Mouse (Mus musculus) embryonic facial prominence, embryonic 10.5 days (tissue): ENCODE results near the gene Gng2. TPM values are rescaled to one million over a fixed set of nuclear protein-coding genes. Genes with fewer than 3 reads are reported as not detected.

Source experiments
- DNase-seq: peaks from one replicate; pipeline ENCODE4 v3.0.0-alpha.2; 2017; ENCODE audit warnings: low spot score
- H3K27ac ChIP-seq: fragments of 300-500 bp; sonication (generic); replicated peaks from 2 replicates; pipeline ENCODE4 v1.5.1; 2016; ENCODE audit warnings: mild to moderate bottlenecking
- H3K27me3 ChIP-seq: fragments of 300-500 bp; sonication (generic); replicated peaks from 2 replicates; pipeline ENCODE4 v1.6.1; 2016; ENCODE audit warnings: low read depth, mild to moderate bottlenecking; ENCODE audit not compliant: poor library complexity, severe bottlenecking
- H3K36me3 ChIP-seq: fragments of 300-500 bp; sonication (generic); replicated peaks from 2 replicates; pipeline ENCODE4 v1.6.1; 2016; ENCODE audit warnings: mild to moderate bottlenecking, moderate library complexity
- H3K4me1 ChIP-seq: fragments of 300-500 bp; sonication (generic); 2 replicates; pipeline ENCODE4 v1.6.1; 2016
- H3K4me3 ChIP-seq: fragments of 300-500 bp; sonication (generic); 2 replicates; pipeline ENCODE4 v1.5.1; 2016; ENCODE audit warnings: mild to moderate bottlenecking, moderate library complexity
- H3K9me3 ChIP-seq: fragments of 300-500 bp; sonication (generic); 2 replicates; pipeline ENCODE4 v1.6.1; 2016; ENCODE audit warnings: mild to moderate bottlenecking
- WGBS: fragments of 180-500 bp; shearing (Covaris S2); methylation state at CpG from one replicate; pipeline ENCODE4 v1.1.7; 2016; 5-methylcytosine and 5-hydroxymethylcytosine counted together
- polyA plus RNA-seq: library from polyadenylated mRNA; unstranded; fragments of >200 nt; fragmentation: Nextera tagmentation; extraction: Ambion mirVana; gene quantifications from 2 replicates; pipeline ENCODE4 v1.2.1, GENCODE M21; 2016

Gng2 gene
- polyA plus RNA-seq, 1 experiment from 2014 or later = 82.8 TPM

- Histone ChIP-seq H3K27me3 (no peaks in the 10 kb centered on the region), H3K27ac (peak overlapping the region; percentile 48; the same call in 1 of the 2 replicates), H3K9me3 (no peaks in the 10 kb centered on the region), H3K4me1 (peaks cover 67% of the 10 kb centered on the region), H3K36me3 (0 out of 2 replicates have a peak, but pooled peaks cover 9% of the 10 kb centered on the region), H3K4me3 (no peak overlapping the region)
- no peak for DNase-seq
- 66% methylated on average over 3 of the region's 3 CpGs for WGBS
Measured at GRCm38 (mm10) chr14:19970845-19971244, 6.6 kb downstream of the Gng2 start.

- H3K36me3 ChIP-seq = 0 out of 2 replicates have a peak, but pooled peaks cover 14% of the 10 kb centered on the region
- 90% methylated on average over 6 of the region's 6 CpGs for WGBS
- no peak overlapping the region for H3K4me3 ChIP-seq
- H3K4me1 ChIP-seq = peaks cover 64% of the 10 kb centered on the region
- no peaks in the 10 kb centered on the region for H3K9me3 ChIP-seq
- H3K27ac ChIP-seq = peak overlapping the region; percentile 48; the same call in 1 of the 2 replicates
- no peak for DNase-seq
- H3K27me3 ChIP-seq = no peaks in the 10 kb centered on the region
Measured at GRCm38 (mm10) chr14:19970106-19970785, 7.2 kb downstream of the Gng2 start.

DNA sequence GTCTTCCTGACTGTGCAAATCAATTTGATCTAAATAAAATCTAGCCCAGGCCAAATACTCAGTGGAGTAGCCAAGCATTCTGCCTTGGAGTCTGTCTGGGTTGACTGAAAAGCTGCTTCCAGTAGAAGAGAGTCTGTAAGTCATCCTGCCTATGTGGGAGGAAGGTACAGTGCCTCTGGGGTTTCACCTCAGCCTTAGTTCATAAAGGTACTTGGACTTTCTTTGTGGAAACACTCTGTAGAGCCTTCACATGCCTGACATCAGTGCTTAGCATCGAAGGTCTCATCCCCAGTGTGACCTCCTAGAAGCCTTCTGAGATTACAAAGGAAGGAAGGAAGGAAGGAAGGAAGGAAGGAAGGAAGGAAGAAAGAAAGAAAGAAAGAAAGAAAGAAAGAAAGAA lies 7.9 kb downstream of the Gng2 start:
- Histone ChIP-seq H3K4me3 (no peak overlapping the region), H3K27me3 (no peaks in the 10 kb centered on the region), H3K36me3 (0 out of 2 replicates have a peak, but pooled peaks cover 14% of the 10 kb centered on the region), H3K9me3 (no peaks in the 10 kb centered on the region), H3K27ac (no peak overlapping the region), H3K4me1 (peaks cover 60% of the 10 kb centered on the region)
- no peak for DNase-seq
- 89% methylated on average over 1 of the region's 1 CpGs for WGBS

DNA sequence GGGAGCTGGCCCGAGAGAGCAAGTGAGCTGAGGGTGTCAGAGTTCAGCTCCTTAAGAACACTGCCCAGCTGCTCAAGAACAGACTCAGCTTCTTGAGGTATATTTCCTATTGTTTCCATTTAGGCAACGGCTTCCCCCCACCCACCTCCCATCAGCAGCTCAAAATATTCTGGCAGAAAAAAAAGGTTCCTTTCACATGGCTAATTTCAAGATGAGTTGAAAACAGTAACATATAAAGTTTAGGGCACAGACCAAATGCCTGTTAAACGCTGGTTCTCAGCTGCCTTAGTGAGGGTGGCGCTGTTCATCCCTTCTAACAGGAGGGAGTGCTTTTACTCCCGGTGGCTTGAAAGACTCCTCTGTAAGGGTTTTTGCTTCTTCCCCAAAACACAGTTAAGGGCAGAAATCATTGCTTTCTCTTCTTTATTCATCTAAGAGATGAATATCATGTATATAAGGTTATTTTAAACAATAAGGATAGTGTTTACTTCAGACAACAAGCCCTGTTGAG lies 8.4 kb downstream of the Gng2 start:
- WGBS = 56% methylated on average over 5 of the region's 5 CpGs
- 0 out of 2 replicates have a peak, but pooled peaks cover 14% of the 10 kb centered on the region for H3K36me3 ChIP-seq
- H3K27ac ChIP-seq = no peak overlapping the region
- H3K4me3 ChIP-seq = no peak overlapping the region
- no peak for DNase-seq
- H3K4me1 ChIP-seq = peaks cover 60% of the 10 kb centered on the region
- H3K9me3 ChIP-seq = no peaks in the 10 kb centered on the region
- H3K27me3 ChIP-seq = no peaks in the 10 kb centered on the region

DNA sequence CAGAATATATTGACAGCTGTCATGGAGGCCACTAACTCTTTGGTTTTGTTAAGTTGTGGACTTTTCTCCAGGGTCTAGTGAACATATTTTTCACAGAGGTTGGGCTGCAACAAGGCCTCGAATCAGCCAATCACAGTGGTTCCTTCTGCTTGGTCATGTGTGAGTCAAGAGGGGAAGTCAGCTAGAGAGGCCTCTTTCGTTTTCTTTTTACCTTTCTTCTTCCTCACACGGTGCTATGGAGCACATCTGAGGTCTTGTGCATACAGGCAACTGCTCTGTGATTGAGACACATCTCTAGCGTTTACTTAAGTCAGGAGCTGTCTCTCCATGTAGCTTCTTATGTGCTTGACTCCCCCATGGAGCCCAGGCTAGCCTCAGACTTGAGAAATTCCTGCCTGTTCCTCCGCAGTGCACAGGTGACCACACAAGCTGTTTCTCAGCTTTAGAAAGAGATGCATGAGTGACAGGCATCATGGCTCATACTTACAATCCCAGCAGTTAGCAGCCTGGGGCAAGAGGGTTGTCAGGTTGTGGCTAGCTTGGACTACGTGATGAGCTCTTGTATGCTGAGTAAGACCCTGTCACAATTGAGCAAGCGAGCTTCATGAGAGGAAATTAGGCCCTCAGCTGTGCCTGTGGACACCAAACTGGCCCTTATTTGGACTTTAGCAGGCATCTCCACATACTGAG lies 9.0 kb downstream of the Gng2 start:
- Histone ChIP-seq H3K9me3 (no peaks in the 10 kb centered on the region), H3K27ac (no peak overlapping the region), H3K36me3 (0 out of 2 replicates have a peak, but pooled peaks cover 14% of the 10 kb centered on the region), H3K4me1 (peaks cover 65% of the 10 kb centered on the region), H3K27me3 (no peaks in the 10 kb centered on the region), H3K4me3 (no peak overlapping the region)
- WGBS = 77% methylated on average over 7 of the region's 7 CpGs
- DNase-seq = no peak

DNA sequence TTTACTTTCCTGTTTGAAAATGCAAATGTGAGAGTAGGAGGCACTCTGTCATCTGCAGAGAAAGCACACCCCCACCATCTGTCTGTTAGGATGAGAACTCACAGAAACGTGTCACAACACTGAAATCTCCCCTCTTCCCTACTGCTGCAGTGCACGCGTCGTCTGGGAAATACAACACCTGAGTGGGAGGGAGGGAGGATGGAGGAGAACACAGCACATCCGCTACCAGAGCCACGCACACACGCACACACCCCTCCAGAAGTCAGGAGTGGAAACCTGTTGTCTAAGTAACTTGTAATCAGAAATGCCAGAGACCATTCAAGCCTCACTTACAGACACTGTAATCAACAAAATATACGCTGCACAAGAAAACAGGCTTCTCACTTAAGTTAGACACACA lies 9.9 kb downstream of the Gng2 start:
- Histone ChIP-seq H3K4me3 (no peak overlapping the region), H3K27ac (no peak overlapping the region), H3K9me3 (no peaks in the 10 kb centered on the region), H3K4me1 (peaks cover 66% of the 10 kb centered on the region), H3K27me3 (no peaks in the 10 kb centered on the region), H3K36me3 (0 out of 2 replicates have a peak, but pooled peaks cover 12% of the 10 kb centered on the region)
- no peak for DNase-seq
- WGBS = 75% methylated on average over 8 of the region's 8 CpGs

DNA sequence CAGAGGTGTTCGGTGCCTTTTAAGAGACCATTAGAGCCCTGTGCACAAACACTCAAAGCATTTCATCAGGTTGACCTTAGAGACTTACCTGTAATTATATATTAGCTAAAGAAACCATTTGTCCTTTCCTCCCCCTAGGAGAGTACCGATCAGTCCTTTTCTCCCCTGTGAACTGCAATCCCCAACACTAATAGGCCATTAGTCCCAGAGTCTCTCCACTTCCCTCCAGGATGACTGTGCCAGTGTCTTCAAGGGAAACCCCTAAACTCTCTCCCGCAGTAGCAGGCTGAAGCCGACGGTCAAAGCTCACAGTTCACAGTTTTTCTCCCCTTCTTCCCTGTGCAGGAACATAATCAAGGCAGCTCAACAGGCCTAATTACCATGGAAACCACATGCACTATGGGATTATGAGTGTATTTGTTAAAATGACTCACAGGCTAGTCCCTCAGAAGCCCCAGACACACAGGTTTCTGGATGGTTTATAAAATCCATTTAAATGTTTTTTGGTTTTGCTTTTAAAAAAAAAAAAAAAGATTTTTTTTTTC lies 13.4 kb downstream of the Gng2 start:
- Histone ChIP-seq H3K9me3 (no peaks in the 10 kb centered on the region), H3K36me3 (peaks cover 20% of the 10 kb centered on the region), H3K4me1 (peaks cover 44% of the 10 kb centered on the region), H3K27ac (no peak overlapping the region), H3K4me3 (no peak overlapping the region), H3K27me3 (no peaks in the 10 kb centered on the region)
- no peak for DNase-seq
- 66% methylated on average over 5 of the region's 5 CpGs for WGBS

- WGBS = 72% methylated on average over 15 of the region's 15 CpGs
- DNase-seq = no peak
Measured at GRCm38 (mm10) chr14:19961924-19962915, 15.2 kb downstream of the Gng2 start.

DNA sequence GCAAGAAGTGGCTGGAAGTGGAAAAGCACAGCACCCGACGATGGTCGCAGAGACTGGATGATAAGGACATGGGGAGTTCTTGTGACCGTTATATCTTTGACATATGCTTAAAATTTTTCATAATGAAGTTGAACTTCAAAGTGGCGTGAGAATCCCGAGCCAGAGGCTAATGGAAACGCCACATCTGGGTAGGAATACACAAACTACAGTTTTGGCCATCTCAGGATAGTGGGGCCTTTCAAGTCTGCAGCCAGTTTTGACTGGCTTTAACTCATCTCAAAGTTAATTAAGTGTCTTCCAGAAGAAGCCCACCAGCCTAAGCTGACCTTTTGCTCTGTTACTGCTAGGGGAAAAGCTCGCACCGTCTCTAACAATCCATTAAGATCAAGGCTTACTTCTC lies 17.6 kb downstream of the Gng2 start:
- 78% methylated on average over 9 of the region's 9 CpGs for WGBS

More at GRCm38 (mm10) chr14:19961924-19962915, 15.2 kb downstream of the Gng2 start:
- Histone ChIP-seq H3K36me3 (peaks cover 30% of the 10 kb centered on the region), H3K4me3 (no peak overlapping the region), H3K27ac (no peak overlapping the region), H3K4me1 (peaks cover 28% of the 10 kb centered on the region), H3K9me3 (no peaks in the 10 kb centered on the region), H3K27me3 (no peaks in the 10 kb centered on the region)

GRCm38 (mm10) chr14:19955077-19955476 lies 22.4 kb downstream of the Gng2 start:
- Histone ChIP-seq H3K4me1 (no peaks in the 10 kb centered on the region), H3K27ac (no peak overlapping the region), H3K36me3 (peaks cover 63% of the 10 kb centered on the region), H3K27me3 (no peaks in the 10 kb centered on the region), H3K4me3 (no peak overlapping the region), H3K9me3 (no peaks in the 10 kb centered on the region)
- no peak for DNase-seq
- WGBS = 85% methylated on average over 7 of the region's 7 CpGs

More for the DNA sequence above, 17.6 kb downstream of the Gng2 start:
- Histone ChIP-seq H3K27ac (no peak overlapping the region), H3K36me3 (peaks cover 43% of the 10 kb centered on the region), H3K27me3 (no peaks in the 10 kb centered on the region), H3K4me1 (peaks cover 22% of the 10 kb centered on the region), H3K4me3 (no peak overlapping the region), H3K9me3 (no peaks in the 10 kb centered on the region)
- no peak for DNase-seq

DNA sequence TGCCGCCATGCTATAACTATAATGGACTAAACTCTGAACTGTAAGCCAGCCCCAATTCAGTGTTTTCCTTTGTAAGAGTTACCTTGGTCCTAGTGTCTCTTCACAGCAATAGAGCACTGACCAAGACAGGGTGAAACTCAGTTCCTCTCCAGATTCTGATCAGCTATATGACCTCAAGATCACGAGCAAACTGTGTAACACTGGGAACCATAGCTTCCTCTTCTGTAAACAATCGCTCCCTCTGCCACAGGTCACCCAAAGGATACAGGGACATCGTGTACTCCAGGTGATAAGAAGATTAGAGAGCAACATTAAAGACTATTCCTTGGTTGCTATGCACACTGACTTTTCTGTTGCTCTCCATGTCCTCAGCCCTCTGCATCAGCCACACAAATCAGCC lies 26.6 kb downstream of the Gng2 start:
- 91% methylated on average over 4 of the region's 4 CpGs for WGBS
- Histone ChIP-seq H3K9me3 (no peaks in the 10 kb centered on the region), H3K27me3 (no peaks in the 10 kb centered on the region), H3K27ac (no peak overlapping the region), H3K4me1 (no peaks in the 10 kb centered on the region), H3K4me3 (no peak overlapping the region), H3K36me3 (peaks cover 48% of the 10 kb centered on the region)
- DNase-seq = no peak

DNA sequence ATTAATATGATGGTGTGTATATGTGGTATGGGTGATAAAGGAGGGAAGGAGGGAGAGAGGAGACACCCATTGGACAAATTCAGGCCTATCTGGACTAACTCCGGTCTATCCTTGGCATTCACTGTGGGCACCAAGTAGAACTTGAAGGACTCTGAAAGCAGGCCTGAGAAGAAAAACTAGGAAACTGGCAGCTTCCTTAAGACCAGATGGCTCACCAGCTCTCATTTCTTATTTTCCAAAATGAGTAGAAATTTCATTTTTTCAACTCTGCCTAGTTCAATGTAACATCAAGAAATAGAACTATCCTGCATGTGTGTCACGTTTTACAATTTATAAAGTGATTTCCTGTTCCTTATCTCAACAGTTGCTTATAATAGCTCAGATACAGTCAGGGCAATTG lies 28.0 kb downstream of the Gng2 start:
- no peak overlapping the region for H3K4me3 ChIP-seq
- peaks cover 46% of the 10 kb centered on the region for H3K36me3 ChIP-seq
- no peaks in the 10 kb centered on the region for H3K4me1 ChIP-seq
- WGBS = 89% methylated on average over 2 of the region's 2 CpGs
- H3K9me3 ChIP-seq = no peaks in the 10 kb centered on the region
- H3K27ac ChIP-seq = no peak overlapping the region
- no peak for DNase-seq
- H3K27me3 ChIP-seq = no peaks in the 10 kb centered on the region
